16 mouse cellular contexts compared by ENCODE assay signal in the genomic region with DNA sequence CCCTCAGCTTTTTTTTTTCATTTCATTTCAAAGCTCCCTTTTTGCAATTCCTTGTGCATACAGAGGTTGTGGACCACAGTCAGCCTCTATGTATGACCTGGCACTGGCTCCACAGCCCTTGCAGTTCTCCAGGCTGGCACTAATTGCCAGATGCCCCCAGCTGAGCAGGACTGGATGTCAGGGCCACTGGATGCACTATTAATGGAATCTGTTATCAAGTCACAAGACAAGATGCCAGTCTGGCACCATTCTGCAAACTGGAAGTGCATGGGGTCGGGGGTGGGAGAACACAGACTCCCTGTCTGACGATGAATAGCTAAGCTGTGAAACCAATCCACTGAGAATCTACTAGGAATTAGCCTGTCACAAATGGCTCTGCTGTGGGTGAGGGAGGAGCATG. TPM values are rescaled to one million over a fixed set of nuclear protein-coding genes. Genes with fewer than 3 reads are reported as not detected.
DNase-seq lines count a peak whose midpoint lies in the region; ATAC-seq and TF ChIP-seq lines count a peak whose summit lies in the region.
"Had no signal": no experiment of that assay in that cellular context is flagged by ENCODE, and none has a peak within 500 bp of the region (broad histone marks: within the 10 kb centered on the region; RNA-seq: fewer than 3 reads in every experiment).

No protein-coding gene starts in this region.

- DNase-seq in hindbrain, embryonic 11.5 days (ENCODE audit: low spot score): no peak
- DNase-seq in midbrain, postnatal 0 days (ENCODE audit: low spot score): peak; percentile 72
- no peak for DNase-seq in midbrain, embryonic 14.5 days
- DNase-seq in gastrocnemius, postnatal 36 days: no peak
- DNase-seq: cerebellum, adult 11-12 months; gastrocnemius, postnatal 14 days; lung, embryonic 14.5 days had no signal

- H3K9ac ChIP-seq in hindbrain, embryonic 16.5 days (ENCODE audit: low read depth, low read length): no peak overlapping the region
- no peak overlapping the region for H3K9ac ChIP-seq in hindbrain, embryonic 11.5 days (ENCODE audit: low read depth, low read length)
- H3K9ac ChIP-seq in midbrain, postnatal 0 days (replicated peaks; ENCODE audit: low read length, poor library complexity, severe bottlenecking): no peak overlapping the region
- no peak overlapping the region for H3K9ac ChIP-seq in midbrain, embryonic 14.5 days (replicated peaks; ENCODE audit: low read length)
- H3K9ac ChIP-seq in heart, embryonic 15.5 days: no peak overlapping the region
- no peak overlapping the region for H3K9ac ChIP-seq in stomach, embryonic 16.5 days (ENCODE audit: low read length)
- H3K9ac ChIP-seq: limb, embryonic 15.5 days; lung, embryonic 14.5 days; neural tube, embryonic 13.5 days had no signal

- no peaks in the 10 kb centered on the region for H3K36me3 ChIP-seq in hindbrain, embryonic 16.5 days (ENCODE audit: control insufficient read depth, insufficient read depth, low read length)
- no peaks in the 10 kb centered on the region for H3K36me3 ChIP-seq in hindbrain, embryonic 11.5 days (ENCODE audit: control insufficient read depth, insufficient read depth, low read length)
- H3K36me3 ChIP-seq in midbrain, postnatal 0 days (ENCODE audit: insufficient read depth, low read length): no peaks in the 10 kb centered on the region
- no peaks in the 10 kb centered on the region for H3K36me3 ChIP-seq in midbrain, embryonic 14.5 days (ENCODE audit: control insufficient read depth, insufficient read depth, low read length)
- no peaks in the 10 kb centered on the region for H3K36me3 ChIP-seq in heart, embryonic 15.5 days
- H3K36me3 ChIP-seq in stomach, embryonic 16.5 days (ENCODE audit: control insufficient read depth, insufficient read depth, low read length): no peaks in the 10 kb centered on the region
- H3K36me3 ChIP-seq: limb, embryonic 15.5 days; neural tube, embryonic 13.5 days had no signal

- no peak overlapping the region for H3K4me3 ChIP-seq in hindbrain, embryonic 16.5 days (ENCODE audit: low read length)
- no peak overlapping the region for H3K4me3 ChIP-seq in hindbrain, embryonic 11.5 days (ENCODE audit: low read depth, low read length)
- H3K4me3 ChIP-seq in midbrain, postnatal 0 days (ENCODE audit: low read depth, low read length): no peak overlapping the region
- no peak overlapping the region for H3K4me3 ChIP-seq in midbrain, embryonic 14.5 days (replicated peaks; ENCODE audit: low read depth, low read length)
- no peak overlapping the region for H3K4me3 ChIP-seq in heart, embryonic 15.5 days
- H3K4me3 ChIP-seq in stomach, embryonic 16.5 days (replicated peaks; ENCODE audit: low read length): no peak overlapping the region
- H3K4me3 ChIP-seq: limb, embryonic 15.5 days; neural tube, embryonic 13.5 days had no signal

- H3K4me1 ChIP-seq in hindbrain, embryonic 16.5 days (ENCODE audit: control insufficient read depth, insufficient read depth, low read depth, low read length): peaks cover 3% of the 10 kb centered on the region; the same call in 1 of the 2 replicates
- H3K4me1 ChIP-seq in hindbrain, embryonic 11.5 days (replicated peaks; ENCODE audit: control insufficient read depth, insufficient read depth, low read length): no peaks in the 10 kb centered on the region
- no peaks in the 10 kb centered on the region for H3K4me1 ChIP-seq in midbrain, postnatal 0 days (ENCODE audit: insufficient read depth, low read length)
- H3K4me1 ChIP-seq in midbrain, embryonic 14.5 days (ENCODE audit: control insufficient read depth, insufficient read depth, low read length): 0 out of 2 replicates have a peak, but pooled peaks cover 3% of the 10 kb centered on the region
- peaks cover 26% of the 10 kb centered on the region for H3K4me1 ChIP-seq in heart, embryonic 15.5 days (replicated peaks)
- H3K4me1 ChIP-seq in stomach, embryonic 16.5 days (ENCODE audit: control insufficient read depth, insufficient read depth, low read length): no peaks in the 10 kb centered on the region

- 55% methylated on average over 2 of the region's 2 CpGs for WGBS in hindbrain, embryonic 16.5 days
- 82% methylated on average over 2 of the region's 2 CpGs for WGBS in hindbrain, embryonic 11.5 days
- 51% methylated on average over 2 of the region's 2 CpGs for WGBS in midbrain, postnatal 0 days
- WGBS in midbrain, embryonic 14.5 days: 60% methylated on average over 2 of the region's 2 CpGs
- WGBS in heart, embryonic 15.5 days: 41% methylated on average over 2 of the region's 2 CpGs
- WGBS in stomach, embryonic 16.5 days: 64% methylated on average over 2 of the region's 2 CpGs

- intact Hi-C loops in gastrocnemius, postnatal 36 days (cut with DNase I): no loop called here

- ATAC-seq in hindbrain, embryonic 16.5 days: peak; percentile 84
- no peak for ATAC-seq in hindbrain, embryonic 11.5 days (ENCODE audit: low FRiP score)
- ATAC-seq in midbrain, postnatal 0 days (ENCODE audit: low FRiP score): no peak; the same call in 1 of the 2 replicates
- ATAC-seq in midbrain, embryonic 14.5 days (ENCODE audit: low FRiP score, low TSS enrichment): no peak
- 0 out of 2 replicates have a peak, but pooled peaks have one; percentile 63 for ATAC-seq in heart, embryonic 15.5 days (replicated peaks; ENCODE audit: insufficient number of reproducible peaks, insufficient read depth, low FRiP score, low read depth)
- ATAC-seq in stomach, embryonic 16.5 days (ENCODE audit: insufficient read depth, low FRiP score): peak; percentile 50; the same call in 1 of the 2 replicates
- ATAC-seq: activated CD4-positive, CD25-positive, alpha-beta regulatory T cell, adult 4 months; forebrain, embryonic 16.5 days; inflammation-experienced regulatory T-cells, adult 6 months had no signal

- H3K27ac ChIP-seq in hindbrain, embryonic 16.5 days (ENCODE audit: low read depth, low read length): no peak overlapping the region
- H3K27ac ChIP-seq in hindbrain, embryonic 11.5 days (ENCODE audit: low read depth, low read length): no peak overlapping the region
- no peak overlapping the region for H3K27ac ChIP-seq in midbrain, postnatal 0 days (ENCODE audit: low read depth, low read length)
- no peak overlapping the region for H3K27ac ChIP-seq in midbrain, embryonic 14.5 days (replicated peaks; ENCODE audit: low read depth, low read length)
- H3K27ac ChIP-seq in heart, embryonic 15.5 days: peak overlapping the region; percentile 78
- no peak overlapping the region for H3K27ac ChIP-seq in stomach, embryonic 16.5 days (ENCODE audit: low read length)
- H3K27ac ChIP-seq: kidney, postnatal 0 days; neural tube, embryonic 13.5 days had no signal

- no peaks in the 10 kb centered on the region for H3K9me3 ChIP-seq in hindbrain, embryonic 16.5 days (ENCODE audit: control insufficient read depth, low read length)
- no peaks in the 10 kb centered on the region for H3K9me3 ChIP-seq in hindbrain, embryonic 11.5 days (ENCODE audit: control insufficient read depth, low read length)
- H3K9me3 ChIP-seq in midbrain, postnatal 0 days (ENCODE audit: low read length): no peaks in the 10 kb centered on the region
- peaks cover 5% of the 10 kb centered on the region; the same call in 1 of the 2 replicates for H3K9me3 ChIP-seq in midbrain, embryonic 14.5 days (ENCODE audit: control insufficient read depth, low read length)
- H3K9me3 ChIP-seq in heart, embryonic 15.5 days (replicated peaks): no peaks in the 10 kb centered on the region
- H3K9me3 ChIP-seq in stomach, embryonic 16.5 days (replicated peaks; ENCODE audit: control insufficient read depth, low read length): no peaks in the 10 kb centered on the region
- H3K9me3 ChIP-seq: limb, embryonic 15.5 days had no signal

- H3K27me3 ChIP-seq in hindbrain, embryonic 16.5 days (replicated peaks; ENCODE audit: control insufficient read depth, insufficient read depth, low read length): no peaks in the 10 kb centered on the region
- no peaks in the 10 kb centered on the region for H3K27me3 ChIP-seq in hindbrain, embryonic 11.5 days (ENCODE audit: control insufficient read depth, insufficient read depth, low read length)
- no peaks in the 10 kb centered on the region for H3K27me3 ChIP-seq in midbrain, postnatal 0 days (ENCODE audit: insufficient read depth, low read length)
- H3K27me3 ChIP-seq in midbrain, embryonic 14.5 days (ENCODE audit: control insufficient read depth, insufficient read depth, low read length): no peaks in the 10 kb centered on the region
- no peaks in the 10 kb centered on the region for H3K27me3 ChIP-seq in heart, embryonic 15.5 days
- no peaks in the 10 kb centered on the region for H3K27me3 ChIP-seq in stomach, embryonic 16.5 days (ENCODE audit: control insufficient read depth, insufficient read depth, low read length)
- H3K27me3 ChIP-seq: limb, embryonic 15.5 days; neural tube, embryonic 13.5 days had no signal

- TF ChIP-seq CTCF in midbrain, postnatal 0 days (IDR thresholded peaks at IDR 0.05): no peak

- H3K4me2 ChIP-seq in hindbrain, embryonic 16.5 days (ENCODE audit: low read length): no peak overlapping the region
- H3K4me2 ChIP-seq in hindbrain, embryonic 11.5 days (replicated peaks; ENCODE audit: low read depth, low read length): no peak overlapping the region
- no peak overlapping the region for H3K4me2 ChIP-seq in midbrain, postnatal 0 days (ENCODE audit: low read depth, low read length, poor library complexity, severe bottlenecking)
- H3K4me2 ChIP-seq in midbrain, embryonic 14.5 days (ENCODE audit: low read length): no peak overlapping the region
- no peak overlapping the region for H3K4me2 ChIP-seq in heart, embryonic 15.5 days
- H3K4me2 ChIP-seq in stomach, embryonic 16.5 days (ENCODE audit: low read depth, low read length): no peak overlapping the region
- H3K4me2 ChIP-seq: limb, embryonic 15.5 days; lung, embryonic 14.5 days; neural tube, embryonic 13.5 days had no signal

RNA-seq across cellular contexts. Expression of a gene that starts 22.6 kb away (rescaled TPM):
- 20.0 and 21.3 TPM in 2 replicates for polyA plus RNA-seq in hindbrain, embryonic 16.5 days (2015; fragmentation: Nextera tagmentation; extraction: Ambion mirVana)
- polyA plus RNA-seq in hindbrain, embryonic 11.5 days (2014; fragmentation: Nextera tagmentation; extraction: Ambion mirVana): 18.6 and 24.0 TPM in 2 replicates
- total RNA-seq in midbrain, postnatal 0 days (2014; rRNA removed): 36.9 and 39.4 TPM in 2 replicates
- 21.7 and 22.2 TPM in 2 replicates for polyA plus RNA-seq in midbrain, postnatal 0 days (2015; fragmentation: Nextera tagmentation; extraction: Ambion mirVana)
- polyA plus RNA-seq in midbrain, embryonic 14.5 days (2014; fragmentation: Nextera tagmentation; extraction: Ambion mirVana): 22.4 and 22.5 TPM in 2 replicates
- 35.3 and 37.6 TPM in 2 replicates for polyA plus RNA-seq in heart, embryonic 15.5 days (2015; fragmentation: Nextera tagmentation; extraction: Ambion mirVana)
- polyA plus RNA-seq in stomach, embryonic 16.5 days (2015; fragmentation: Nextera tagmentation; extraction: Ambion mirVana): 24.2 and 25.1 TPM in 2 replicates
- 10 to 100 TPM; 14.3 to 17.9 TPM for total RNA-seq in gastrocnemius, postnatal 36 days (2021)

Comparison
In these comparisons a context has a peak if more than half of its experiments do, and no peak if none do; other contexts are left out.
1. ATAC-seq: peak in hindbrain, embryonic 16.5 days (single experiment), heart, embryonic 15.5 days (single experiment) and stomach, embryonic 16.5 days (single experiment); none in hindbrain, embryonic 11.5 days (single experiment), midbrain, postnatal 0 days (single experiment) and midbrain, embryonic 14.5 days (single experiment).